Mouse (Mus musculus) kidney, embryonic 16.5 days (tissue): ENCODE data around the gene Gpr162. TPM values are rescaled to one million over a fixed set of nuclear protein-coding genes. Genes with fewer than 3 reads are reported as not detected.

Source experiments
- ATAC-seq: fragments of 200-750 bp; cut with Nextera tagmentation; 2 replicates; pipeline ENCODE4 v1.8.0; 2017; ENCODE audit warnings: moderate TSS enrichment; ENCODE audit not compliant: low FRiP score, low TSS enrichment
- H3K27ac ChIP-seq: fragments of 300-500 bp; sonication (generic); 2 replicates; pipeline ENCODE4 v1.5.1; 2014; ENCODE audit warnings: low read length
- H3K27me3 ChIP-seq: fragments of 300-500 bp; sonication (generic); 2 replicates; pipeline ENCODE4 v1.6.1; 2014; ENCODE audit warnings: low read length, control low read depth, mixed read lengths; ENCODE audit not compliant: insufficient read depth
- H3K36me3 ChIP-seq: fragments of 300-500 bp; sonication (generic); 2 replicates; pipeline ENCODE4 v1.6.1; 2014; ENCODE audit warnings: low read length, control low read depth, mixed read lengths; ENCODE audit not compliant: insufficient read depth
- H3K4me1 ChIP-seq: fragments of 300-500 bp; sonication (generic); 2 replicates; pipeline ENCODE4 v1.6.1; 2014; ENCODE audit warnings: low read length, control low read depth, mixed read lengths; ENCODE audit not compliant: insufficient read depth
- H3K4me2 ChIP-seq: fragments of 300-500 bp; sonication (generic); replicated peaks from 2 replicates; pipeline ENCODE4 v1.6.1; 2014; ENCODE audit warnings: low read depth, low read length
- H3K4me3 ChIP-seq: fragments of 300-500 bp; sonication (generic); 2 replicates; pipeline ENCODE4 v1.5.1; 2014; ENCODE audit warnings: mild to moderate bottlenecking, low read length
- H3K9ac ChIP-seq: fragments of 300-500 bp; sonication (generic); replicated peaks from 2 replicates; pipeline ENCODE4 v1.6.1; 2014; ENCODE audit warnings: low read length
- H3K9me3 ChIP-seq: fragments of 300-500 bp; sonication (generic); 2 replicates; pipeline ENCODE4 v1.6.1; 2016; ENCODE audit warnings: low read length, control low read depth
- WGBS: fragments of 180-500 bp; shearing (Covaris S2); extraction: QIAGEN DNeasy Blood & Tissue Kit; methylation state at CpG from one replicate; pipeline ENCODE4 v1.1.7; 2014; 5-methylcytosine and 5-hydroxymethylcytosine counted together
- polyA plus RNA-seq: library from polyadenylated mRNA; unstranded; fragments of >200 nt; fragmentation: Nextera tagmentation; extraction: Ambion mirVana; gene quantifications from 2 replicates; pipeline ENCODE4 v1.2.1, GENCODE M21; 2015

The Gpr162 gene
- polyA plus RNA-seq, 1 experiment from 2014 or later, result 1.1 TPM

- H3K27ac ChIP-seq, result peak overlapping the region; percentile 98
- WGBS, result 42% methylated on average over 14 of the region's 14 CpGs
- no peaks in the 10 kb centered on the region for H3K27me3 ChIP-seq
- ATAC-seq, result peak; percentile 1; the same call in 1 of the 2 replicates
- peak overlapping the region; percentile 72 for H3K4me3 ChIP-seq
- peaks cover 11% of the 10 kb centered on the region for H3K36me3 ChIP-seq
- peak overlapping the region; percentile 86 for H3K9ac ChIP-seq
- peaks cover 46% of the 10 kb centered on the region for H3K4me1 ChIP-seq
- peak overlapping the region; percentile 98 for H3K4me2 ChIP-seq
- H3K9me3 ChIP-seq, result no peaks in the 10 kb centered on the region
These were observed 53.8 kb downstream of the Gpr162 start for GRCm38 (mm10) chr6:124809775-124810538.

DNA sequence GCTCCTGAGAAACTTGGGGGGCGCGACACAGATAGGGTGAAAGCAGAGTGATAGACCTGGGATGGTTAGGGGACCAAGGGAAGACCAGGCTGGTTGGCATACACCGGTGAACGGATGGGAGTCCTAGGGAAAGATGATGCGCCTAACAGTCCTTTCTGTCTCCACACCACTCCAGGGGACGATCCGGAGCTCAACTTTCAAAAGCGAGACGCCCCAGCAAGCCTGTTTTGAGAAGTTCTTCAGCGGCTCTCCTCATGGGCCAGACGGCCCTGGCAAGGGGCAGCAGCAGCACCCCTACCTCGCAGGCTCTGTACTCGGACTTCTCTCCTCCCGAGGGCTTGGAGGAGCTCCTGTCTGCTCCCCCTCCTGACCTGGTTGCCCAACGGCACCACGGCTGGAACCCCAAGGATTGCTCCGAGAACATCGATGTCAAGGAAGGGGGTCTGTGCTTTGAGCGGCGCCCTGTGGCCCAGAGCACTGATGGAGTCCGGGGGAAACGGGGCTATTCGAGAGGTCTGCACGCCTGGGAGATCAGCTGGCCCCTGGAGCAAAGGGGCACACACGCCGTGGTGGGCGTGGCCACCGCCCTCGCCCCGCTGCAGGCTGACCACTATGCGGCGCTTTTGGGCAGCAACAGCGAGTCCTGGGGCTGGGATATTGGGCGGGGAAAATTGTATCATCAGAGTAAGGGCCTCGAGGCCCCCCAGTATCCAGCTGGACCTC lies 54.6 kb downstream of the Gpr162 start:
- H3K36me3 ChIP-seq, result peaks cover 11% of the 10 kb centered on the region
- H3K4me1 ChIP-seq, result peaks cover 39% of the 10 kb centered on the region
- H3K9me3 ChIP-seq, result no peaks in the 10 kb centered on the region
- peak; percentile 29 for ATAC-seq
- under 1% methylated on average over 35 of the region's 35 CpGs for WGBS
- H3K4me3 ChIP-seq, result peak overlapping the region; percentile 72
- H3K27me3 ChIP-seq, result no peaks in the 10 kb centered on the region
- H3K27ac ChIP-seq, result peak overlapping the region; percentile 98
- H3K4me2 ChIP-seq, result peak overlapping the region; percentile 98
- peak overlapping the region; percentile 86 for H3K9ac ChIP-seq

Other genes with a start within 250 kb of the Gpr162 start
- gene C1s2, start 227.9 kb downstream of the Gpr162 start, polyA plus RNA-seq, result 0.09 and 0.12 TPM in 2 replicates
- gene Lpcat3, start 201.0 kb downstream of the Gpr162 start, polyA plus RNA-seq, result 88.6 and 97.2 TPM in 2 replicates
- 202 and 219 TPM in 2 replicates for gene Emg1, start 151.8 kb downstream of the Gpr162 start, polyA plus RNA-seq
- 403 and 405 TPM in 2 replicates for gene Phb2, start 151.6 kb downstream of the Gpr162 start, polyA plus RNA-seq
- gene Ptpn6, start 125.3 kb downstream of the Gpr162 start, polyA plus RNA-seq, result 13.8 and 16.4 TPM in 2 replicates
- 527 and 541 TPM in 2 replicates for gene Grcc10, start 122.6 kb downstream of the Gpr162 start, polyA plus RNA-seq
- 0.14 TPM in 1 of 2 replicates, not detected in the other for gene Gm45234, start 108.0 kb downstream of the Gpr162 start, polyA plus RNA-seq
- 16.4 and 20.2 TPM in 2 replicates for gene Atn1, start 107.5 kb downstream of the Gpr162 start, polyA plus RNA-seq
- gene Eno2, start 94.3 kb downstream of the Gpr162 start, polyA plus RNA-seq, result 10.9 and 15.3 TPM in 2 replicates
- gene Lrrc23, start 84.3 kb downstream of the Gpr162 start, polyA plus RNA-seq, result 1.0 and 1.2 TPM in 2 replicates
- 20.9 and 21.5 TPM in 2 replicates for gene Spsb2, start 55.3 kb downstream of the Gpr162 start, polyA plus RNA-seq
- gene Tpi1, start 49.7 kb downstream of the Gpr162 start, polyA plus RNA-seq, result 851 and 866 TPM in 2 replicates
- gene Usp5, start 34.5 kb downstream of the Gpr162 start, polyA plus RNA-seq, result 174 TPM in 2 replicates
- 187 and 193 TPM in 2 replicates for gene Cdca3, start 34.4 kb downstream of the Gpr162 start, polyA plus RNA-seq
- 1.7 and 1.8 TPM in 2 replicates for gene Gnb3, start 23.7 kb downstream of the Gpr162 start, polyA plus RNA-seq
- gene P3h3, start 6.2 kb downstream of the Gpr162 start, polyA plus RNA-seq, result 10.4 and 19.3 TPM in 2 replicates
- gene Cd4, start 24.2 kb upstream of the Gpr162 start, polyA plus RNA-seq, result 0.10 and 0.28 TPM in 2 replicates
- 1.3 and 2.6 TPM in 2 replicates for gene Lag3, start 47.7 kb upstream of the Gpr162 start, polyA plus RNA-seq
- gene Ptms, start 56.1 kb upstream of the Gpr162 start, polyA plus RNA-seq, result 269 and 274 TPM in 2 replicates
- gene Mlf2, start 67.4 kb upstream of the Gpr162 start, polyA plus RNA-seq, result 366 and 380 TPM in 2 replicates
- gene Cops7a, start 101.6 kb upstream of the Gpr162 start, polyA plus RNA-seq, result 178 and 179 TPM in 2 replicates
- gene Pianp, start 132.7 kb upstream of the Gpr162 start, polyA plus RNA-seq, result 2.1 and 2.3 TPM in 2 replicates
- 13.7 and 14.7 TPM in 2 replicates for gene Zfp384, start 145.2 kb upstream of the Gpr162 start, polyA plus RNA-seq
- 152 and 158 TPM in 2 replicates for gene Ing4, start 175.8 kb upstream of the Gpr162 start, polyA plus RNA-seq
- gene Acrbp, start 185.7 kb upstream of the Gpr162 start, polyA plus RNA-seq, result 16.3 and 20.4 TPM in 2 replicates
- 0.30 and 0.60 TPM in 2 replicates for gene Lpar5, start 203.9 kb upstream of the Gpr162 start, polyA plus RNA-seq
- 72.0 and 80.4 TPM in 2 replicates for gene Chd4, start 232.0 kb upstream of the Gpr162 start, polyA plus RNA-seq